Mouse (Mus musculus) liver, adult 2 months (tissue): Measurements from ENCODE around the gene Hs3st5.

Experiments used
- CTCF ChIP-seq: fragments of 200-500 bp; IDR thresholded peaks from 2 replicates; pipeline ENCODE4 v1.5.1; 2011; ENCODE audit warnings: low read depth, low read length, control low read depth
- POLR2A ChIP-seq: fragments of 200-500 bp; IDR thresholded peaks from 2 replicates; pipeline ENCODE4 v1.6.1; 2011; ENCODE audit warnings: low read length, control low read depth; ENCODE audit not compliant: insufficient read depth; ENCODE audit errors: extremely low read depth

DNA sequence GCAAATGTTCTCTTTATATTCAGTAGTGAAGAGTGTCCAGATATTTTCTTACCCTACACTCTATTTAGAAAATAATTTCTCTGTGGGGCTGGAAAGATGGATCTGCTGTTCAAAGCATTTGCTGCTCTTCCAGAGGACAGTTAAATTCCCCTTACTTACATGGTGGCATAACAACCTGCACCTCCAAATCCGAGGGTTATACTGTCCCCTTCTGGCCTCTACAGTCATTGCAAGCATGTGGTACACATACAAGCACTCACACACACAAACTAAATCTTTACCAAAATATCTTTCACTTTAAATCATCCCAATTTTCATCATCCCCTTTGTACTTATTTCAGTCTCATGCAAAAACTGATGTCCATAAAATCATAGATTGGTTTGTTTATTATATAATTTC, 275.0 kb downstream of the Hs3st5 start:
- TF ChIP-seq CTCF (no peak), POLR2A (no peak)
